Mouse (Mus musculus): ENCODE data around the gene Rpl9-ps1. TPM values are rescaled to one million over a fixed set of nuclear protein-coding genes. Genes with fewer than 3 reads are reported as not detected.

Rpl9-ps1 gene
- polyA plus RNA-seq, 1 experiment from 2014 or later = not detected

DNA sequence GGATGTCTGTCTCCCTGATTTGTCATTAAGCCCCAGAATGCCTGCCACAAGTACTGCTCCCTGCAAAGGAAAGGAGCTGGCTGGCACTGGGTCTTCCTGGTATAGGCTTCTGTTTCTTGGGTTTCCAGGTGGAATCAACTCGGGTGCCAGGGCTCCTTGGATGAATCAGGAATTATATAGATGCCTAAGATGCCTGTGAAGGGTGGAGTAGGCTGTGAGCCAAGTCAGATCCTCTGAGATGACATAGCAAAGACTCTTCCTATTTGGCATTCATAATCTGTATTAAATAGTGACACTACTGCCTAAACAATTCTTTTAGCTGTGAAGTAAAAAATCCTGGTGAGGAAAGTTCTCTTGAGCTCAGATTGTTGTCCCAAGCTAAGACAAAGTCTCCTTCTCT lies 39.0 kb downstream of the Rpl9-ps1 start:
- H3K27ac ChIP-seq (ENCODE audit: low read depth, low read length) = no peak overlapping the region
- no peaks in the 10 kb centered on the region for H3K4me1 ChIP-seq (ENCODE audit: control insufficient read depth, insufficient read depth, low read length)
- H3K4me3 ChIP-seq (ENCODE audit: low read length) = no peak overlapping the region
- no peaks in the 10 kb centered on the region for H3K9me3 ChIP-seq (ENCODE audit: control insufficient read depth, low read length)
- no peak overlapping the region for H3K4me2 ChIP-seq (replicated peaks; ENCODE audit: low read depth, low read length)
- H3K9ac ChIP-seq (ENCODE audit: low read depth, low read length) = no peak overlapping the region
- ATAC-seq (ENCODE audit: low FRiP score, low TSS enrichment) = no peak
- H3K36me3 ChIP-seq (ENCODE audit: control insufficient read depth, insufficient read depth, low read length) = no peaks in the 10 kb centered on the region
- H3K27me3 ChIP-seq (ENCODE audit: control insufficient read depth, insufficient read depth, low read length) = no peaks in the 10 kb centered on the region
- 58% methylated on average over 1 of the region's 1 CpGs for WGBS

DNA sequence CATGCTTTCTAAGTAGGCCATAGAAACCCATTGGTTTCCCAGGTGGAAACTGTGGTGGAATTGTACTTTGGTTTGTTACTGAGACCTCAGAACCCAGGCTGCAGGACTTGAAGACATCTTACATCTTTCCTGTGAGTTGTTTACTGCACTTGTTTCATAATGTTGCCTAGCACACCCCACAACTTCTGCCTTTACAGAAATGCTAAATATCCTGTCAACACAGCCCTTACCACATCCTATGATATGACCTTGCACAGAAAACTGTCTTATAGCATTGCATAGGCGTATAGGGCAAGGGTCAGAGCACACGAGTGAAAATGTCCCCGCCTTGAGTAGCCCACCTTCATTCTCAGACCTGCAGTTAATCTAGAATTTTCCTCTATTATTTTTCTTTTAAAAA lies 39.9 kb downstream of the Rpl9-ps1 start:
- Histone ChIP-seq H3K4me1 (ENCODE audit: control insufficient read depth, insufficient read depth, low read length) (no peaks in the 10 kb centered on the region), H3K4me3 (ENCODE audit: low read length) (no peak overlapping the region), H3K27ac (ENCODE audit: low read depth, low read length) (no peak overlapping the region), H3K27me3 (ENCODE audit: control insufficient read depth, insufficient read depth, low read length) (no peaks in the 10 kb centered on the region), H3K4me2 (replicated peaks; ENCODE audit: low read depth, low read length) (no peak overlapping the region), H3K36me3 (ENCODE audit: control insufficient read depth, insufficient read depth, low read length) (no peaks in the 10 kb centered on the region), H3K9me3 (ENCODE audit: control insufficient read depth, low read length) (no peaks in the 10 kb centered on the region), H3K9ac (ENCODE audit: low read depth, low read length) (no peak overlapping the region)
- no peak for ATAC-seq (ENCODE audit: low FRiP score, low TSS enrichment)
- 93% methylated on average over 3 of the region's 3 CpGs for WGBS

DNA sequence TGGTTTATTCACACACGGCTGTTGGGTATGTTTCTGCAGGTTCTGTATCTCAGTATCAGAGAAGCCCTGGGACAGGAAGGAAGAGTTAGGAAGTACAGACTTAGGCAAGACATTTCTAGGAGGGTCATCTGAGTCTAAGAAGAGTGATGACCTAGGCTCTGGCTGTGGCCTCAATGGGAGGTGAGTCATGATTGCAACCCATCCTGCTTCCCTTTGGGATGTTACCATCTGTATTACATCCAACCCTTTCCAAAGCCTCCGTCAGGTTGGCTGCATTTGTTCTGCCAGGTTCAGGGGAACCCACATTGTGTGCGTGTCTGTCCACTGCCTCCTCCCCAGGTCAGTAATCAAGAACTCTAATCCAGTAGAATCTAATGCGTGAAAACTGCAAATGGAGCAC lies 40.7 kb downstream of the Rpl9-ps1 start:
- 87% methylated on average over 4 of the region's 4 CpGs for WGBS
- Histone ChIP-seq H3K4me3 (ENCODE audit: low read length) (no peak overlapping the region), H3K27ac (ENCODE audit: low read depth, low read length) (no peak overlapping the region), H3K36me3 (ENCODE audit: control insufficient read depth, insufficient read depth, low read length) (no peaks in the 10 kb centered on the region), H3K27me3 (ENCODE audit: control insufficient read depth, insufficient read depth, low read length) (no peaks in the 10 kb centered on the region), H3K9me3 (ENCODE audit: control insufficient read depth, low read length) (no peaks in the 10 kb centered on the region), H3K4me2 (replicated peaks; ENCODE audit: low read depth, low read length) (no peak overlapping the region), H3K9ac (ENCODE audit: low read depth, low read length) (no peak overlapping the region), H3K4me1 (ENCODE audit: control insufficient read depth, insufficient read depth, low read length) (no peaks in the 10 kb centered on the region)
- ATAC-seq (ENCODE audit: low FRiP score, low TSS enrichment) = no peak

- 87% methylated on average over 3 of the region's 3 CpGs for WGBS
- no peak for ATAC-seq (ENCODE audit: low FRiP score, low TSS enrichment)
- no peaks in the 10 kb centered on the region for H3K9me3 ChIP-seq (ENCODE audit: control insufficient read depth, low read length)
- no peak overlapping the region for H3K27ac ChIP-seq (ENCODE audit: low read depth, low read length)
- H3K27me3 ChIP-seq (ENCODE audit: control insufficient read depth, insufficient read depth, low read length) = no peaks in the 10 kb centered on the region
- H3K4me1 ChIP-seq (ENCODE audit: control insufficient read depth, insufficient read depth, low read length) = no peaks in the 10 kb centered on the region
- no peak overlapping the region for H3K4me3 ChIP-seq (ENCODE audit: low read length)
- H3K4me2 ChIP-seq (replicated peaks; ENCODE audit: low read depth, low read length) = no peak overlapping the region
- H3K36me3 ChIP-seq (ENCODE audit: control insufficient read depth, insufficient read depth, low read length) = no peaks in the 10 kb centered on the region
- H3K9ac ChIP-seq (ENCODE audit: low read depth, low read length) = no peak overlapping the region
These were observed 42.0 kb downstream of the Rpl9-ps1 start for GRCm38 (mm10) chr11:83603399-83603798.

DNA sequence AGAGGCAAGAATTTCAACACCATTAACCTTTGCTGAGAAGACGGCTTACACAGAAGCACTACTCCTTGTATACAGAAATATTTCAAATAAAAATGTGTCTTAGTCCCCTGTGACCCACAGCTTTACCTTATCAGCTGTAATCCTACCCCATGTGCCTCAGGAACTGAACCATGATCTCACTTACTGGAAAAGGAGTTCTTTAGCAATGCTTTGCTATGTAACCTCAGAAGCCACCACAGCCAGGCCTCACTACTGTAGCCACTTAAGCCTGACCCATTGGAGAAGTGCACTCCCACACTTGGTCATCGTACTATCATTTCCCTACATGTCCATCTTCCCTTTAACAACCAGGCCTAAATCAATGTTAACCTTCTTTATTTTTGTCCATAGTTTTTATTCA lies 44.8 kb downstream of the Rpl9-ps1 start:
- H3K4me2 ChIP-seq (replicated peaks; ENCODE audit: low read depth, low read length) = no peak overlapping the region
- no peaks in the 10 kb centered on the region for H3K36me3 ChIP-seq (ENCODE audit: control insufficient read depth, insufficient read depth, low read length)
- H3K4me3 ChIP-seq (ENCODE audit: low read length) = no peak overlapping the region
- ATAC-seq (ENCODE audit: low FRiP score, low TSS enrichment) = no peak
- H3K4me1 ChIP-seq (ENCODE audit: control insufficient read depth, insufficient read depth, low read length) = no peaks in the 10 kb centered on the region
- H3K9ac ChIP-seq (ENCODE audit: low read depth, low read length) = no peak overlapping the region
- no peaks in the 10 kb centered on the region for H3K9me3 ChIP-seq (ENCODE audit: control insufficient read depth, low read length)
- H3K27me3 ChIP-seq (ENCODE audit: control insufficient read depth, insufficient read depth, low read length) = no peaks in the 10 kb centered on the region
- 56% methylated on average over 2 of the region's 2 CpGs for WGBS
- H3K27ac ChIP-seq (ENCODE audit: low read depth, low read length) = no peak overlapping the region

DNA sequence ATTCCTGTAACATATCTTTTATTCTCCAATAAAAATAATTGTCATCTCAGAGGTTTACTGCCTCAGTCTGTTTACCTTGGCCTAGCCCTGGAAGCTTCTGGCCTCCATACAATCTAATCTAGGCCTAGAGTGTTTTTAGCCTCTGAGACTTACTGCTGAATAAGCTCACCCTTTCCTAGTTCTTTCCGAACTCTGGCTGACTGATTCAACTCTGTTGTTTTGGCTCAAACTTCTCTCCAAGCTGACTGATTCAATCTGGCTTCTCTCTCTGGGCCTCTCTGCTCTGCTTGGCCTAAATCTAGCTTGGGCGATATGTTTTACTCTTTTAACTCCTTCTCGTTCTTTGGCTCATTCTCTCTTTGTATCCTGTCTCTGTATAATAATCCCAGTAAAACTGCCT lies 46.4 kb downstream of the Rpl9-ps1 start:
- no peaks in the 10 kb centered on the region for H3K4me1 ChIP-seq (ENCODE audit: control insufficient read depth, insufficient read depth, low read length)
- H3K36me3 ChIP-seq (ENCODE audit: control insufficient read depth, insufficient read depth, low read length) = no peaks in the 10 kb centered on the region
- no peak overlapping the region for H3K27ac ChIP-seq (ENCODE audit: low read depth, low read length)
- H3K27me3 ChIP-seq (ENCODE audit: control insufficient read depth, insufficient read depth, low read length) = no peaks in the 10 kb centered on the region
- 76% methylated on average over 3 of the region's 3 CpGs for WGBS
- no peak overlapping the region for H3K4me2 ChIP-seq (replicated peaks; ENCODE audit: low read depth, low read length)
- no peak overlapping the region for H3K4me3 ChIP-seq (ENCODE audit: low read length)
- no peak for ATAC-seq (ENCODE audit: low FRiP score, low TSS enrichment)
- H3K9ac ChIP-seq (ENCODE audit: low read depth, low read length) = no peak overlapping the region
- H3K9me3 ChIP-seq (ENCODE audit: control insufficient read depth, low read length) = no peaks in the 10 kb centered on the region

DNA sequence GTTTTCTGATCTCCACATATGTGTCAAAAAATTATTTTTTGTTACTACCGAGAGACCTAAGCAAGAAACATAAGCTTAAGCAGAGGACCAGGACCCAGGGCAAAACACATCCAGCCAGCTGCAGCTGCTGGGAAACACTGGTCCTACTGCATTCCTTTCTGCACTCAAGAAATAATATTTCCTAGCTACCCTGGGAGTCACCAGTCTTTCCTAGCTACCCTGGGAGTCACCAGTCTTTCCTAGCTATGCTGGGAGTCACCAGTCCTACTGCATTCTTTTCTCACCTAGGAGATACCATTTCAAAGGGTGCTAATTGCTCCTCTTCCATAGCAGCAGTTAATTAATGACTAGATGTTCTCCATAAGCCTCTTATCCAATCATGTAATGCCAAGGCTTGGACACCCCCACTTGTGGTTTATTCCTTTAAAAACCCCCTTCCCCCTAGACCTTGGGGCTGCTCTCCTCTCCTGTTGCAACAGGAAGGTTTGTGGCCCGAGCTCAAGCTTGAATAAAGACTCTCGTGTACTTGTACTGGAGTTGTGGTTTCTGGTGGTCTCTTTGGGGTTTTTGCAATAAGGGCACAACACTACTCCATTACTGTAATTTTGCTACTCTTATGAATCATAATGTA lies 47.1 kb downstream of the Rpl9-ps1 start:
- Histone ChIP-seq H3K4me3 (ENCODE audit: low read length) (no peak overlapping the region), H3K4me2 (replicated peaks; ENCODE audit: low read depth, low read length) (no peak overlapping the region), H3K36me3 (ENCODE audit: control insufficient read depth, insufficient read depth, low read length) (no peaks in the 10 kb centered on the region), H3K27me3 (ENCODE audit: control insufficient read depth, insufficient read depth, low read length) (no peaks in the 10 kb centered on the region), H3K27ac (ENCODE audit: low read depth, low read length) (no peak overlapping the region), H3K9ac (ENCODE audit: low read depth, low read length) (no peak overlapping the region), H3K9me3 (ENCODE audit: control insufficient read depth, low read length) (no peaks in the 10 kb centered on the region), H3K4me1 (ENCODE audit: control insufficient read depth, insufficient read depth, low read length) (no peaks in the 10 kb centered on the region)
- ATAC-seq (ENCODE audit: low FRiP score, low TSS enrichment) = no peak
- 74% methylated on average over 3 of the region's 3 CpGs for WGBS

- Histone ChIP-seq H3K27ac (ENCODE audit: low read depth, low read length) (no peak overlapping the region), H3K36me3 (ENCODE audit: control insufficient read depth, insufficient read depth, low read length) (no peaks in the 10 kb centered on the region), H3K9ac (ENCODE audit: low read depth, low read length) (no peak overlapping the region), H3K4me1 (ENCODE audit: control insufficient read depth, insufficient read depth, low read length) (no peaks in the 10 kb centered on the region), H3K4me3 (ENCODE audit: low read length) (no peak overlapping the region), H3K9me3 (ENCODE audit: control insufficient read depth, low read length) (no peaks in the 10 kb centered on the region), H3K27me3 (ENCODE audit: control insufficient read depth, insufficient read depth, low read length) (no peaks in the 10 kb centered on the region), H3K4me2 (replicated peaks; ENCODE audit: low read depth, low read length) (no peak overlapping the region)
- no peak for ATAC-seq (ENCODE audit: low FRiP score, low TSS enrichment)
- 93% methylated on average over 7 of the region's 7 CpGs for WGBS
These were observed 47.6 kb downstream of the Rpl9-ps1 start for GRCm38 (mm10) chr11:83597796-83598195.

DNA sequence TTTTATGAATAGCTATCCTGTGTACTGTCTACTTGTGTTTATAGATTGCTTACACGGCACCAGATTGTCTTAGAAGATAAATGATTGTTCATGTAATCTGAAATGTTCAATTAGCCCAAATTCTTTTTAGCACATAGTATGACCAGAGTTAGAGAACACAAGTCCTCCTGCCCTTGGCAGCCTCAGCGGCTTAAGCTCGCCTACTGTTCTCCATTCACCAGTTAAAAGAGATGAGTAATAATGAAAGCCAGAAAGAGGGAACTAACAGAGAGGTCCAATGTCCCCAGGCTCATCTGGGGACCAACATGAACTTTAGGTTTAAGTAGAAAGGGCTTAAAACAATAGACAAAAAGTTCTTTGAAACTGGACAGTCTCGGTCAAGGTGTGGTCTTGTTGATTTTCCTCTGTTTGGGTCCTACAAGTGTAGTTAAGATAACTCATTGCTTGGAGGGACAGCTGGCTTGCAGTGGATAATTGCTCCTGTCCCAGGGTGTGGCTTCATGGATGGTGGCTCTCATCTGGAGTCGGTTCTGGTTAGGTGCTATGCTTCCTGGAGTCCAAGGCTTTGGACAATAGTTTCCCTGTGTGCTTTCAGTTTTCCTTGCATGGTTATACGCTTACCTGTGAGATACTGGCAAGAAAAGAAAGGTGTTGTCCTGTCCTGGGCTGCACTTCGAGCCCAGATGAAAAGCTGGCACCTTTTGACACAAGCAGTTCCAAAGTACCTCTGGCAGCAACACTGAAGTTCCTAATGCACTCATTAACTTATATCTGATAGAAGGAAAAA lies 49.6 kb downstream of the Rpl9-ps1 start:
- no peak overlapping the region for H3K27ac ChIP-seq (ENCODE audit: low read depth, low read length)
- no peak overlapping the region for H3K4me2 ChIP-seq (replicated peaks; ENCODE audit: low read depth, low read length)
- H3K27me3 ChIP-seq (ENCODE audit: control insufficient read depth, insufficient read depth, low read length) = no peaks in the 10 kb centered on the region
- no peak overlapping the region for H3K4me3 ChIP-seq (ENCODE audit: low read length)
- no peaks in the 10 kb centered on the region for H3K4me1 ChIP-seq (ENCODE audit: control insufficient read depth, insufficient read depth, low read length)
- WGBS = 77% methylated on average over 7 of the region's 7 CpGs
- no peak for ATAC-seq (ENCODE audit: low FRiP score, low TSS enrichment)
- H3K36me3 ChIP-seq (ENCODE audit: control insufficient read depth, insufficient read depth, low read length) = no peaks in the 10 kb centered on the region
- H3K9ac ChIP-seq (ENCODE audit: low read depth, low read length) = no peak overlapping the region
- no peaks in the 10 kb centered on the region for H3K9me3 ChIP-seq (ENCODE audit: control insufficient read depth, low read length)
